Mouse (Mus musculus) left cerebral cortex, adult 9 months (tissue): Measurements from ENCODE around the gene Psmb5.
"Not testable (repeated sequence)": the region's sequence is repeated elsewhere in the genome, so short reads cannot be mapped to it uniquely, and the experiment has no call there.

Experiments used
- DNase-seq, 2 experiments: peaks; one replicate each; pipeline ENCODE4 v3.0.0; 2022; ENCODE audit warnings: low spot score in 2 of 2

Psmb5 gene

DNA sequence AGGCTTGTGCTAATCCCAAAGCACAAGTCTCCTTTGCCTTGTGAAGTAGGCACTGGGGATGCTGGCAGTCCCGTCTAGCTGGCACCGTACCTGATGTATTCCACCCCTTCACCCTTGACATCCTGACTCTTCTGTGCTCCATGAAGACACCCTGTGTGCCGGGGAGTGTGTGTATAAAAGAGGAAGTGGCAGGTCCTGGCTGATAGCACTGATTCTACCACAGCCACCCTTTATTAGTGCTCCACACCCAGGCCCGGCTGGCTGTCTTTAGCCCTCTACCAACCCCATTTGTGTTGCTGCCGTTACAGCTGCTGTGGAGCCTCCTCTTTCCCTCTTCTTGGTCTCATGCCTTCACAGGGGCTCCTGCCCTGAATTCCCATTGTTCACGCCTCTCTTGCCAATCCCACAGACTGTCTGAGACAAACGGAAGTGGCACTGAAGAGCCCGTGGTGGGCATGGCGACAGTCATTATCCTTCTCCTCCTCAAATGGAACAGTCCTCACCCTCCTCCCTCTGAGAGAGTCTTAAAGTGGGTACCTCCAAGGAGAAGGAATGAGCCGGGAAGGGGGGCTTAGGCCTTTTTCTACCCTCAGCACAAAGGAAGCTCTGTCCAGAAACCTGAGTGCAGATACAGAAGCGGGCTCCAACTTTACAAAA is 12.9 kb upstream of the Psmb5 start:
- no peak for DNase-seq

DNA sequence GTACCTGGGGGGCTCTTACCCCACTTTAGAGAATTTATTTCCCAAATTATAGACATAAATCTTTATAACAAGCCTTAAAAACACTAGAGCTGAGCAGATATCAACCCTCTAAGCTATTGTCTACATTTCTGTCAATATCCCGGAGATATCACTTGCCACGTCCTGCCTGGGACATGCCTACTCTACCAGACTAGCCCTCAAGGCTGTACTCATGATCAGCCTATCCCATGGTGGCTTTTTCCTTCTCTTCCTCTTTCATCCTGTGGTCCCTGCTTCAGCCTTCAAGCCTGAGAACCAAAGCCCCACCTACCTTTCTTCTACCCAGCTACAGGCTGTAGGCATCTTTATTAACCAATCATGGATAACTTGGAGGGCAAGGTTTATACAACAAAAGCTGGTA is 12.0 kb upstream of the Psmb5 start:
- no peak for DNase-seq

- DNase-seq, result no peak
These were observed 10.3 kb upstream of the Psmb5 start for GRCm38 (mm10) chr14:54628103-54628502.

GRCm38 (mm10) chr14:54624976-54625375 is 7.2 kb upstream of the Psmb5 start:
- DNase-seq, result no peak

DNA sequence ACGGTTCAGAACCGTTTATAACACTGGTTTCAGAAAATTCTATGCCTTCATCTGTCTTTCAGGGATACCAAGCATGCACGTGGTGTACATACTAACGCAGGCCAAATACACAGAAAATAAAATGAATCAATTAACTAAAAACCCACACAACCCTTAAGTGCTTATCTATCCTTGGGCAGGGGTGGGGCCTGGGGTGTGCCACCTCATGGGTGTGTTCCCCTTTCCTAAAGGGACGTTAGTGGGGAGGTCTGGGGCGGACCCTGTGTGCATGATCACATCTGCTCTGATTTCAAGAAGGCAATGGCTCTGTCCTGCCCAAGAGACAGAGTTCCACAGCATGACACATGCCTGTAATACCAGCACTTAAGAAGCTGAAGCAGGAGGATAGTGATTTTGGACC is 5.5 kb upstream of the Psmb5 start:
- DNase-seq, result no peak

DNA sequence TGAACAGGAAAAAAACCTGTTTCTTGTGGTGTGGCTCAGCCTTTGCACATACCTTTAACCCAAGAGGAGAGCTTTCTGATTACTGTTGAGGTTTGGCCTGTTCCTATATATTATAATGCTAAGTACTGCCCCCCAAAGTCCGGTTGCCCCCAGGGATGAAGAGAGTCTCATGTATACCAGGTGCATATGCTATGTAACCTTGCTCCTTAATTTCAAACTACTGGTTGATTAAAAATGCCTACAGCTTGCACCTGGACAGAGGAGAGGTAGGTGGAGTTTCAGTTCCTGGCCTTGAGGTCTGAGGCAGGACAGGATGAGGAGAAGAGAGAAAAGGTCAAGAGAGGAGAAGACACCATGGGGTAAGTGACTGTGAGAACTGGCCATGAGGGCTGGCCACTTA is 3.3 kb upstream of the Psmb5 start, which contains the start of gene Psmb11:
TSS of gene Psmb11 (plus strand) at position 301 of the 400 bp plus-strand sequence.
- no peak for DNase-seq

DNA sequence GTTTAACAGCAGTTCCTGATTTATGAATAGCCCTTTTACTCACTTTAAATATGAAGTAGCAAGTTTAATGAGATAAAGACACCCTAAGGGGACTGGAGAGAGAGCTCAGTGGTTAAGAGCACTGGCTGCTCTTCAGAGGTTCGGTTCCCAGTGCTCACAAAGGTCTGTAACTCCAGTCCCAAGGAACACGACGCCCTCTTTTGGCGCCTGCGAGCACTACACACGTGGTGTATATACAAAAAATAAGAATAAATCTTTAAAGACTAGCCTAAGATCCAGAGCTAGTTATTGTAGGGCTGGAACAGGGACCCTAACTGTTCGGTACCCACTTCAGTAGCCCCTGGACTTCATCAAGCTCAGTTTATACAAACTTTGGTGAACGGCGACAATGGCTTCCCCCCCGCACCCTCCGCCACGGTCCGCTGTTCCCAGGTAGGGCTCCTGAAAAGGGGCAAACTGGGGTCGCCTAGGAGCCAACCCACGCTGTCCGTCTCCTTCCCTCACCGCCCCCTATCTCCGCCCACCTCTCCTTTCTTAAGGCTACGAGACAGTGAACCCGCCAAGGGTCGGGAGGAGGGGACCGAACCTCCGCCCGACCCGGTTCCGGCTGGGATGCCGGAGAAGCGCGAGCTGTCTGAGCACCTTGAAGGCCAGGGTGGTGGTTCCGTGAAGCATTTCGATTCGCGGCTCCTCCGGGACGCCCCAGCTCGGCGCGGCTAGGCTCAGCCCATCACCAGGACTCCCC is 498 bp downstream of the Psmb5 start:
- no peak for DNase-seq

- no peak for DNase-seq
These were observed 1.5 kb downstream of the Psmb5 start for GRCm38 (mm10) chr14:54616226-54616825.

DNA sequence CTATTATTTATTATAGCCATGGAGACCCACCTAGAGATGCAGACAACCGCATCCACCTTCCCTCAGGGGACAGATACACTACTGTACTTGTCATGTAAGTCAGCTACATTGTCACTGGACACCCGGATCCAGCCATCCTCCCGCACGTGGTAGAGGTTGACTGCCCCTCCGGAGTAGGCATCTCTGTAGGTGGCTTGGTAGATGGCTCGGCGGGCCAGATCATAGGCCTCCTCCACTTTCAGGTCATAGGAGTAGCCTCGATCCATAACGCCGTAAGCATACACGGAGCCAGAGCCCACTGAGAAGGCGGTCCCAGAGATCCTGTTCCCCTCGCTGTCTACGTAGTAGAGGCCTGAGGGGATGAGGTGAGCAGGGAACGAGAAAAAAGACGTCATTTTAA is 3.7 kb downstream of the Psmb5 start:
- not testable (repeated sequence) for DNase-seq

DNA sequence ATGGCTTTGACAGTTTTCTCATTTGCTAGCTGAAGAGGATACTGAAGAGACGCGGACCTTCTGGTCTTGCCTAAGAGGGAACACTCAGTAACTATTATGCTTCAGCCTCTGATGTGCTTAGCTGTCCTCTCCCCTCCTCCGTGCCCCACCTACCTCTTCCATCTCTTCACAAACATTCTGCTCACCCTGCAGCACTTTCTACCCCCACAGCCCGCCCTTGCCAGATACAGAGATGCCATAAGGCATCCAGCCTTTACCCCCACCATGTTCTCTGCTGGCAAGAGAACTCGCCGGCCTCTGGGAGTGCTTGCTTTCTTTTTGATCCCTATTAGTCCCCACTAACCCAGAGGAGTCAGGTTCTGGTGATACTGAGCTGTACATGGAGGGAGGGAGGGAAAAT is 7.2 kb downstream of the Psmb5 start:
- peak in 1 of 2 experiments; percentile 66 for DNase-seq

GRCm38 (mm10) chr14:54609962-54610361 is 7.9 kb downstream of the Psmb5 start:
- DNase-seq, result no peak

- no peak for DNase-seq
These were observed 8.6 kb downstream of the Psmb5 start for GRCm38 (mm10) chr14:54609245-54609644.

GRCm38 (mm10) chr14:54607226-54607625 is 10.6 kb downstream of the Psmb5 start:
- no peak for DNase-seq

DNA sequence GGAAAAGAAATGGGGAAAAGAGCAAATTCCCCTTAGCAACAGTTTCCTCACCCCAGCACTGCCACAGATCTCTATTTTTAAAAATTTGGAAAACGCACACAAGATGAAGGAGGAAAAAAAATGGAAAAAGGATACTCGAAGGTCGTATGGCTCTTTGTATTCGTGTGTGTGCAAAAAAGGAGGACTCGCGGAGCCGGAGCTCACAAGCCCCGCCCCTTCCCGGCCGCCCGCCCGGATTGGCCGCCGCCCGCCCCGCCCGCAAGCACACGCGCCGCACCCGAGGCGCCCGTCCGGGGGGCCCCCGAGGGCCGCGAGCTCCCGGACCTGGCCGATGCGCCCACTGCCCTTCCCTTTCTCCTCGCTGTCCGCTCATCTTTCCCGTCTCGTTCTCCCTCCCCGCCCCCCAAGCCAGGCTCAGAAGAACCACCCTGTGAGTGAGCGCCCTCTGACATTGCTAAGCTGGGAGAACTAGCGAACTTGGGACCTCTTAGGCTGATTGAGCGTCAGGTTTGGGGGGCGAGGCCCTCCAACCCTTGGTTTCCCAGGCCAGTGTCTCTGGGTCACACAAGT is 12.0 kb downstream of the Psmb5 start, which contains the start of gene 4931414P19Rik:
TSS of gene 4931414P19Rik (minus strand) at position 242 of the 570 bp plus-strand sequence.
- peak in 1 of 2 experiments; percentile 62 for DNase-seq

- no peak for DNase-seq
These were observed 14.1 kb downstream of the Psmb5 start for GRCm38 (mm10) chr14:54603686-54604085.

DNA sequence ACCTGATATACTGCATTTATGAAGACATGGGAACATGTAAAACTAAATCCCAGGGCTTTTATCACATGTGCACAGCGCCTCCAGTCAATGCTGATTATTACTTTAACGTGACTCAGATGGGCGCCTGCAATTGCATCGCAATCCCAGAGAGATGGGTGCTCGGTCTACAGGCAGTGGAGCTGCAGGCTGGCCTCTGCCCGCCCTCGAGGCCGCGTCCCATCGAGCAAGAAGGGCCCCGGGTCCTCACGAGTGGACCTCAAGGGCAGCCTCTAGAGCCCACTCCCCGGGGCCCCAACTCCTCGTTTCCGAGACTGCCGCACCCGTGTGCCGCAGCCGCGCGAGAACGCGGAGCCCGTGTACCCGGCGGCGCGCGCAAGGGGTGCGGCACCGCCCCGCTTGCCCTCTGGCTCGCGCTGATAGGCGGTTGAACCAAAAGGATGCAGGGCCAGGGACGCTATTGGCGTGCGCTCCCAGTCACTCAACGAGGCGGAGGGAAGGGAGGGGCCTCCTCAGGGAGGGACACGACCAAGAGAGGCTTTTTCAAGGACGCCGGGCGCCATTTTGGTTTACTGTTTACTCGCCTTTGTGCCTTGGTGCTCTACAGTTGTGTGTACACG is 14.7 kb downstream of the Psmb5 start:
- DNase-seq, result peak; percentile 90 to 97

GRCm38 (mm10) chr14:54602613-54603012 is 15.2 kb downstream of the Psmb5 start:
- DNase-seq, result no peak

DNA sequence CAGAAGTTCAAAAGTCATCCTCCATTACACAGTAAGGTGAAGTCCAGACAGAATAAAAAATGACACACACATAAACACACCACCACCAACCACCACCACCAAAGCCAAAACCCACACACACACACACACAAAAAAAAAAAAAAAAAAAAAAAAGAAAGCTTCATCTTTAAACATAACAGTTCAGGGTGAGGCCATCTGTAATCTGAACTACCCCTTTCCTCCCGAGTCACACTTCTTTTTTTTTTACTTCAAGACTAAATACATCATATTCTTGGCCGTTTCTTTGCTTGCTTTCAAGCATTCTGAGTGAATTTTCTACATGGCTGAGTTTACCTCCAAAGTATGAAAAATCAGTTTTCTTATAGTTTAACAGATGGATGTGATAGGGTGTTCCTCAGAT is 16.2 kb downstream of the Psmb5 start:
- no peak for DNase-seq

- no peak for DNase-seq
These were observed 20.7 kb downstream of the Psmb5 start for GRCm38 (mm10) chr14:54597084-54597483.

- DNase-seq, result peak in 1 of 2 experiments; percentile 54
These were observed 23.0 kb downstream of the Psmb5 start for GRCm38 (mm10) chr14:54594631-54595414.

DNA sequence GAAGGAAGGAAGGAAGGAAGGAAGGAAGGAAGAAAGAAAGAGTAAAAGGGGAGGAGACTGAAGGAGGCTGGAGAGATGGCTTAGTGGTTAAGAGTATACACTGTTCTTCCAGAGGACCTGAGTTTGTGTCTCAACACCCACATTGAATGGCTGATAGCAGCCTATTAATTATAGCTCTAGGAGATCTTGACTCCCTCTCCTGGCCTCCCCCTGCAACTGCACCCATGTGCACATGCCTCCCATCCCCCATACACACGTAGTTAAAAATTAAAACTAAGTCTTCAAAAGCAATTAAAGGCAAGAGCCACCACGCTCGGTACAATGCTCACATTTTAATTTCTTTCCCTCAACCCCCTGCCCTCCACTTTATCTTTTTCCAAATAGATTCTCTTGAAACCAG is 23.8 kb downstream of the Psmb5 start:
- no peak for DNase-seq
